Mouse (Mus musculus): ENCODE results near the gene Ptpro.

DNA sequence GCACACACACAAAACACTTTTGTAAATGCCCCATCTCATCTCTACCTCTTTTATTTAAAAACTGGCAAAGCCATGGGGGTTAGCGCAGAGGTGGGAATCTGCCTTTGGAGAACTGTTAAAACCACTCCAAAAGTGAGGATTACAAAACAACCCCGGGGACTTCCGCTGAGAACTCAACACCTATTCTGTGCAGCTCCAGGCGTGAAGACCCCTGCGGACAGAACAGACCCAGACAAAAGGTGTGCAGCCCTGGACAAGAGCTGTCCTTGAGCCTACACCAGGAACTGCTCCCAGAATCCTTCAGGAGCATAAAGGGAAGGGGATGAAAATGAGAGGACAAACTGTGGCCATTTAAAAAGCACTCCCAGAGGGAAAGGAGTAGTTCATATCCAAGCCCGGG is 243.1 kb downstream of the Ptpro start:
- no peak for TF ChIP-seq POLR2A (IDR thresholded peaks at IDR 0.05; ENCODE audit: control insufficient read depth, extremely low read depth, insufficient read depth, low read length, poor library complexity)
- TF ChIP-seq CTCF (IDR thresholded peaks at IDR 0.05; ENCODE audit: borderline replicate concordance, control insufficient read depth, extremely low read depth, insufficient read depth, low read length, poor library complexity) = no peak
